In genomic region chr12:57548352-57548980, GRCm38 (mm10) we compare ENCODE assay signal across 9 mouse cellular contexts. TPM values are rescaled to one million over a fixed set of nuclear protein-coding genes. Genes with fewer than 3 reads are reported as not detected.
DNase-seq lines count a peak whose midpoint lies in the region; ATAC-seq and TF ChIP-seq lines count a peak whose summit lies in the region.
"Had no signal": no experiment of that assay in that cellular context is flagged by ENCODE, and none has a peak within 500 bp of the region (broad histone marks: within the 10 kb centered on the region; RNA-seq: fewer than 3 reads in every experiment).

No protein-coding gene starts in this region.

- no peak for DNase-seq in layer of hippocampus, adult 2 months (ENCODE audit: low spot score in 2 of 2)
- no peak for DNase-seq in layer of hippocampus, adult 11-12 months (ENCODE audit: low spot score)
- no peak for DNase-seq in liver, embryonic 13.5 days
- DNase-seq in adrenal gland, adult (ENCODE audit: inconsistent age in 2 of 2, low spot score in 1 of 2): no peak
- DNase-seq in frontal cortex, postnatal 25 days (ENCODE audit: low spot score in 2 of 2): no peak
- DNase-seq: cerebellum, adult 18-20 months had no signal

- under 1% methylated on average over 20 of the region's 20 CpGs for WGBS in heart, embryonic 14.5 days
- WGBS in liver, embryonic 13.5 days (ENCODE audit: insufficient replicate concordance): 2% methylated on average over 20 of the region's 20 CpGs
- 1% methylated on average over 20 of the region's 20 CpGs for WGBS in stomach, embryonic 14.5 days

- 0 out of 2 replicates have a peak overlapping the region, but pooled peaks have one; percentile 21 for H3K4me2 ChIP-seq in heart, embryonic 14.5 days (ENCODE audit: low read length)
- H3K4me2 ChIP-seq in liver, embryonic 13.5 days: 0 out of 2 replicates have a peak overlapping the region, but pooled peaks have one; percentile 6
- peak overlapping the region; percentile 79 for H3K4me2 ChIP-seq in stomach, embryonic 14.5 days (replicated peaks; ENCODE audit: low read depth, low read length)

- H3K9me3 ChIP-seq in heart, embryonic 14.5 days (ENCODE audit: control insufficient read depth, low read length): no peaks in the 10 kb centered on the region
- H3K9me3 ChIP-seq in liver, embryonic 13.5 days (replicated peaks): no peaks in the 10 kb centered on the region
- H3K9me3 ChIP-seq in stomach, embryonic 14.5 days (ENCODE audit: control insufficient read depth, low read depth, low read length): no peaks in the 10 kb centered on the region

- no peak overlapping the region for H3K4me3 ChIP-seq in layer of hippocampus, adult 2 months
- peak overlapping the region in 1 of 2 experiments; percentile 14; a peak in 1 of 4 replicates for H3K4me3 ChIP-seq in heart, embryonic 14.5 days (ENCODE audit: control insufficient read depth in 1 of 2, insufficient read depth in 1 of 2, low read depth in 1 of 2, low read length in 2 of 2)
- H3K4me3 ChIP-seq in liver, embryonic 13.5 days (replicated peaks): no peak overlapping the region
- peak overlapping the region; percentile 46 for H3K4me3 ChIP-seq in stomach, embryonic 14.5 days (ENCODE audit: low read depth, low read length)

- H3K9ac ChIP-seq in heart, embryonic 14.5 days (ENCODE audit: low read length): no peak overlapping the region
- no peak overlapping the region for H3K9ac ChIP-seq in liver, embryonic 13.5 days
- 0 out of 2 replicates have a peak overlapping the region, but pooled peaks have one; percentile 25 for H3K9ac ChIP-seq in stomach, embryonic 14.5 days (replicated peaks; ENCODE audit: low read depth, low read length)

- TF ChIP-seq CTCF in layer of hippocampus, adult 2 months (conservative IDR thresholded peaks at IDR 0.05): peak; percentile 26

- ATAC-seq in heart, embryonic 14.5 days (ENCODE audit: insufficient number of reproducible peaks, insufficient read depth, low FRiP score, low read depth): no peak
- ATAC-seq in liver, embryonic 13.5 days (ENCODE audit: low read depth): no peak
- ATAC-seq in stomach, embryonic 14.5 days (ENCODE audit: insufficient number of reproducible peaks, insufficient read depth, low FRiP score, low read depth): no peak
- ATAC-seq: Patski had no signal

- peaks cover 96% of the 10 kb centered on the region for H3K27me3 ChIP-seq in heart, embryonic 14.5 days (ENCODE audit: control insufficient read depth, insufficient read depth, low read length)
- H3K27me3 ChIP-seq in liver, embryonic 13.5 days: peaks cover 100% of the 10 kb centered on the region
- peaks cover 41% of the 10 kb centered on the region for H3K27me3 ChIP-seq in stomach, embryonic 14.5 days (ENCODE audit: control insufficient read depth, insufficient read depth, low read length)

- H3K4me1 ChIP-seq in heart, embryonic 14.5 days (ENCODE audit: control insufficient read depth in 2 of 2, insufficient read depth in 2 of 2, low read length in 2 of 2): peaks cover 3 to 23% of the 10 kb centered on the region in 2 experiments; a peak in 3 of 4 replicates
- H3K4me1 ChIP-seq in liver, embryonic 13.5 days (replicated peaks): peaks cover 17% of the 10 kb centered on the region
- H3K4me1 ChIP-seq in stomach, embryonic 14.5 days (ENCODE audit: control insufficient read depth, insufficient read depth, low read length): 0 out of 2 replicates have a peak, but pooled peaks cover 7% of the 10 kb centered on the region

- H3K27ac ChIP-seq in layer of hippocampus, adult 2 months: no peak overlapping the region
- no peak overlapping the region for H3K27ac ChIP-seq in heart, embryonic 14.5 days (replicated peaks in 1 of 2; ENCODE audit: control insufficient read depth in 1 of 2, insufficient read depth in 1 of 2, low read depth in 2 of 2, low read length in 2 of 2)
- no peak overlapping the region for H3K27ac ChIP-seq in liver, embryonic 13.5 days
- peak overlapping the region; percentile 67 for H3K27ac ChIP-seq in stomach, embryonic 14.5 days (ENCODE audit: low read length)

- H3K36me3 ChIP-seq in heart, embryonic 14.5 days (ENCODE audit: control insufficient read depth, insufficient read depth, low read length): no peaks in the 10 kb centered on the region
- H3K36me3 ChIP-seq in liver, embryonic 13.5 days: no peaks in the 10 kb centered on the region
- H3K36me3 ChIP-seq in stomach, embryonic 14.5 days (ENCODE audit: control insufficient read depth, insufficient read depth, low read length): no peaks in the 10 kb centered on the region

RNA-seq across cellular contexts. Expression of gene Foxa1, which starts 1.8 kb away (rescaled TPM):
- not detected for total RNA-seq in layer of hippocampus, adult 2 months (2021)
- polyA plus RNA-seq in heart, embryonic 14.5 days (2014; fragmentation: Nextera tagmentation; extraction: Ambion mirVana): 0.42 TPM in 1 of 2 replicates, not detected in the other
- 0.67 and 0.73 TPM in 2 replicates for polyA plus RNA-seq in liver, embryonic 13.5 days (2015; fragmentation: Nextera tagmentation; extraction: Ambion mirVana)
- polyA plus RNA-seq in stomach, embryonic 14.5 days (2014; fragmentation: Nextera tagmentation; extraction: Ambion mirVana): 19.6 and 20.0 TPM in 2 replicates

RNA-seq across cellular contexts. Expression of gene Ttc6, which starts 15.4 kb away (rescaled TPM):
- under 1 TPM; 0.22 to 0.23 TPM for total RNA-seq in layer of hippocampus, adult 2 months (2021)
- polyA plus RNA-seq in heart, embryonic 14.5 days (2014; fragmentation: Nextera tagmentation; extraction: Ambion mirVana): 0.09 and 0.41 TPM in 2 replicates
- polyA plus RNA-seq in liver, embryonic 13.5 days (2015; fragmentation: Nextera tagmentation; extraction: Ambion mirVana): 0.05 TPM in 1 of 2 replicates, not detected in the other
- 9.0 and 11.4 TPM in 2 replicates for polyA plus RNA-seq in stomach, embryonic 14.5 days (2014; fragmentation: Nextera tagmentation; extraction: Ambion mirVana)

Comparison
In these comparisons a context has a peak if more than half of its experiments do, and no peak if none do; other contexts are left out.
1. H3K4me2 ChIP-seq: peak in every context shown above with its lines; median percentile 79 in stomach, embryonic 14.5 days; 21 in heart, embryonic 14.5 days; 6 in liver, embryonic 13.5 days.
2. RNA of gene Foxa1, which starts 1.8 kb away (polyA plus RNA-seq): 19.6 to 20.0 TPM in stomach, embryonic 14.5 days; 0.67 to 0.73 TPM in liver, embryonic 13.5 days and 0.42 TPM in heart, embryonic 14.5 days; every median in the first group is over 10 times any median in the second.